Mouse (Mus musculus) layer of hippocampus, adult 8-10 months (tissue): ENCODE measurements at regions not wholly inside any gene's neighbourhood (a gene's known extent, or its start where the extent isn't known, plus 50 kb on each side); places are given as distances from the start of the nearest gene placed in this dataset.
"Not testable (repeated sequence)": the region's sequence is repeated elsewhere in the genome, so short reads cannot be mapped to it uniquely, and the experiment has no call there.

Source experiments
- DNase-seq, 2 experiments: peaks; one replicate each; pipeline ENCODE4 v3.0.0; 2022; ENCODE audit warnings: low spot score in 2 of 2

GRCm38 (mm10) chrX:12294941-12295340, 134.8 kb upstream of the Bcor start:
- DNase-seq = no peak

- no peak for DNase-seq
Measured at GRCm38 (mm10) chrX:12296264-12297053, 136.3 kb upstream of the Bcor start.

- DNase-seq = no peak
Measured at GRCm38 (mm10) chrX:12298609-12299008, 138.5 kb upstream of the Bcor start.

GRCm38 (mm10) chrX:12299236-12299635, 139.1 kb upstream of the Bcor start:
- no peak for DNase-seq

- no peak for DNase-seq
Measured at GRCm38 (mm10) chrX:12304678-12305077, 144.5 kb upstream of the Bcor start.

GRCm38 (mm10) chrX:12306940-12307339, 146.8 kb upstream of the Bcor start:
- DNase-seq = no peak

- no peak for DNase-seq
Measured at GRCm38 (mm10) chrX:12312534-12312933, 152.4 kb upstream of the Bcor start.

- no peak for DNase-seq
Measured at GRCm38 (mm10) chrX:12315658-12316057, 155.5 kb upstream of the Bcor start.

GRCm38 (mm10) chrX:12317488-12317887, 157.3 kb upstream of the Bcor start:
- DNase-seq = not testable (repeated sequence)

- no peak for DNase-seq
Measured at GRCm38 (mm10) chrX:12318848-12319651, 158.9 kb upstream of the Bcor start.

GRCm38 (mm10) chrX:12322453-12322852, 162.3 kb upstream of the Bcor start:
- no peak for DNase-seq

GRCm38 (mm10) chrX:12323268-12323667, 163.1 kb upstream of the Bcor start:
- DNase-seq = no peak

GRCm38 (mm10) chrX:12323812-12324211, 163.7 kb upstream of the Bcor start:
- no peak for DNase-seq

- DNase-seq = no peak
Measured at GRCm38 (mm10) chrX:12327464-12327863, 167.3 kb upstream of the Bcor start.

- DNase-seq = no peak
Measured at GRCm38 (mm10) chrX:12340561-12340960, 180.4 kb upstream of the Bcor start.

GRCm38 (mm10) chrX:12341356-12341965, 181.3 kb upstream of the Bcor start:
- no peak for DNase-seq

- DNase-seq = no peak
Measured at GRCm38 (mm10) chrX:12344805-12345555, 184.8 kb upstream of the Bcor start.

- no peak for DNase-seq
Measured at GRCm38 (mm10) chrX:12346856-12347255, 186.7 kb upstream of the Bcor start.

- DNase-seq = no peak
Measured at GRCm38 (mm10) chrX:12348117-12348516, 188.0 kb upstream of the Bcor start.

- DNase-seq = no peak
Measured at GRCm38 (mm10) chrX:12354875-12355274, 194.7 kb upstream of the Bcor start.

- no peak for DNase-seq
Measured at GRCm38 (mm10) chrX:12358026-12358425, 197.9 kb upstream of the Bcor start.
